Mouse (Mus musculus) intestine, postnatal 0 days (tissue): ENCODE results near the gene 4931422A03Rik. TPM values are rescaled to one million over a fixed set of nuclear protein-coding genes. Genes with fewer than 3 reads are reported as not detected.

Source experiments
- ATAC-seq: fragments of 200-750 bp; cut with Nextera tagmentation; 2 replicates; pipeline ENCODE4 v1.8.0; 2017; ENCODE audit warnings: mild to moderate bottlenecking, moderate TSS enrichment, moderate library complexity
- H3K27ac ChIP-seq: fragments of 300-500 bp; sonication (generic); 2 replicates; pipeline ENCODE4 v1.5.1; 2014; ENCODE audit warnings: mild to moderate bottlenecking, low read depth, low read length, moderate library complexity
- H3K27me3 ChIP-seq: fragments of 300-500 bp; sonication (generic); replicated peaks from 2 replicates; pipeline ENCODE4 v1.6.1; 2014; ENCODE audit warnings: low read length, mixed read lengths; ENCODE audit not compliant: control insufficient read depth, insufficient read depth
- H3K36me3 ChIP-seq: fragments of 300-500 bp; sonication (generic); 2 replicates; pipeline ENCODE4 v1.6.1; 2014; ENCODE audit warnings: mild to moderate bottlenecking, moderate library complexity; ENCODE audit not compliant: control insufficient read depth, insufficient read depth
- H3K4me1 ChIP-seq: fragments of 300-500 bp; sonication (generic); replicated peaks from 2 replicates; pipeline ENCODE4 v1.6.1; 2014; ENCODE audit warnings: antibody characterized with exemption, low read length, mixed read lengths; ENCODE audit not compliant: control insufficient read depth, insufficient read depth
- H3K4me2 ChIP-seq: fragments of 300-500 bp; sonication (generic); replicated peaks from 2 replicates; pipeline ENCODE4 v1.6.1; 2014; ENCODE audit warnings: low read depth, mild to moderate bottlenecking, moderate library complexity
- H3K4me3 ChIP-seq: fragments of 300-500 bp; sonication (generic); 2 replicates; pipeline ENCODE4 v1.5.1; 2014; ENCODE audit warnings: low read depth, low read length
- H3K9ac ChIP-seq: fragments of 300-500 bp; sonication (generic); 2 replicates; pipeline ENCODE4 v1.6.1; 2014; ENCODE audit warnings: mild to moderate bottlenecking, low read depth, low read length
- H3K9me3 ChIP-seq: fragments of 300-500 bp; sonication (generic); 2 replicates; pipeline ENCODE4 v1.6.1; 2016; ENCODE audit warnings: mixed run types; ENCODE audit not compliant: control insufficient read depth
- CTCF ChIP-seq: sonication (generic); IDR thresholded peaks from 2 replicates; pipeline ENCODE4 v1.5.1; 2016; ENCODE audit warnings: low read depth, mild to moderate bottlenecking, control low read depth, antibody characterized with exemption, moderate library complexity
- whole genome bisulfite sequencing: fragments of 180-500 bp; shearing (Covaris S2); extraction: QIAGEN DNeasy Blood & Tissue Kit; methylation state at CpG from one replicate; pipeline ENCODE4 v1.1.7; 2014; 5-methylcytosine and 5-hydroxymethylcytosine counted together
- polyA plus RNA-seq: library from polyadenylated mRNA; unstranded; fragments of >200 nt; fragmentation: Nextera tagmentation; extraction: Ambion mirVana; gene quantifications from 2 replicates; pipeline ENCODE4 v1.2.1, GENCODE M21; 2015

4931422A03Rik gene
- polyA plus RNA-seq, 1 experiment from 2014 or later: 0.83 TPM

DNA sequence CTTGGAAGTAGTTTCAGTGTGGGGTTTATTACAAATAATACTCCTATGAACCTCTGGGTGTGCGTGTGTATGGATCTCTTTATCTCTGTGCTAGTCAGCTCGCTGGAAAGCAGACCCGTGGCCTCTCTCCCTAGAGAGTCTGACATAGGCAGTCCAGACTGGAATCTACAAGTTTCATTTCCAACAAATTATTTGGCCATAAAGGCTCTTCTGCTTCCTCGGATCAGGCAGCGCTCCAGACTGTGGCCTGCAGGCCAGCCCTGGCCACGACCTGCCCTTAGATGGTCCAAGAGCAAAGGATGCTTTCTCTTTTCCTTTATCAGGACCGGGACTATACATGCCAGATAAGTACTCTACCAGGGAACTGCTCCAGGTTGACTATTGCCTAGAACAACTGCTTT lies 96.7 kb downstream of the 4931422A03Rik start:
- WGBS: 60% methylated on average over 7 of the region's 7 CpGs
- no peak for ATAC-seq
- no peak for TF ChIP-seq CTCF
- Histone ChIP-seq H3K27me3 (no peaks in the 10 kb centered on the region), H3K36me3 (no peaks in the 10 kb centered on the region), H3K27ac (no peak overlapping the region), H3K9ac (no peak overlapping the region), H3K4me3 (no peak overlapping the region), H3K4me1 (no peaks in the 10 kb centered on the region), H3K4me2 (no peak overlapping the region), H3K9me3 (no peaks in the 10 kb centered on the region)

DNA sequence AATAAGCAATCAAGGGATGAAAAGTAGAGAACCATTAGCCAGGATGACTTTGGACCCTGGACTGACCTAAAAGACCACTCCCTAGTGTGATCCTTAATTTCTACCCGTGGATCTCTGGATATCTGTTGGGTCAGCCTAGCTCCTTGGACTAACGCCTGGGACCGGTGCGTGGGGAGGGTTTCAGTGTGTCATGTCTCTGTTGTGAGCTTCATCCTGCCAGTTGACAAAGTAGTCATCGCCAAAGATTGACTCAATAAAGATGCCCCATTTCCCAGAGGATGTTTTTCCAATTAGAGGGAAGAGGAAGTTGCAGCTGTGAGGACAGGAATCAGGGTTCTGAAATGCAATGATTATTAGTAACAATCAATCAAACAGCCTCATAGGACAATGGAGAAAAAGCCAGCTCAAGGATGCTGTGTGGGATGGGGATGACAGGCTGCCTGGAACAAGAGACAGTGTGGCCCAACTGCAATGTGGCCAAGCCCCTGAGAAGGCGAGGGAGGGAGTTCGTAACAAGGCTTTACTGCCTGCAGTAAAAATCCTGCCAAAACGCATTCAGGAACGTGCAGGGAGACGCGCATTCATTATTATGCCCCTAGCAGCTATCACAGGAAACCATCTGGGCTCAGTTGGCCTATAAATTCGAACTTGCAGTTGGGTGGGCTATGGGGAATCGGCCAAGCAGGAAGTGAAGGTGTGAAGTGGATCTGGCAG lies 97.7 kb downstream of the 4931422A03Rik start:
- ATAC-seq: no peak
- H3K36me3 ChIP-seq: no peaks in the 10 kb centered on the region
- no peak overlapping the region for H3K9ac ChIP-seq
- H3K9me3 ChIP-seq: no peaks in the 10 kb centered on the region
- 53% methylated on average over 13 of the region's 13 CpGs for WGBS
- H3K27me3 ChIP-seq: no peaks in the 10 kb centered on the region
- H3K4me3 ChIP-seq: no peak overlapping the region
- no peaks in the 10 kb centered on the region for H3K4me1 ChIP-seq
- no peak overlapping the region for H3K4me2 ChIP-seq
- no peak overlapping the region for H3K27ac ChIP-seq
- TF ChIP-seq CTCF: no peak

DNA sequence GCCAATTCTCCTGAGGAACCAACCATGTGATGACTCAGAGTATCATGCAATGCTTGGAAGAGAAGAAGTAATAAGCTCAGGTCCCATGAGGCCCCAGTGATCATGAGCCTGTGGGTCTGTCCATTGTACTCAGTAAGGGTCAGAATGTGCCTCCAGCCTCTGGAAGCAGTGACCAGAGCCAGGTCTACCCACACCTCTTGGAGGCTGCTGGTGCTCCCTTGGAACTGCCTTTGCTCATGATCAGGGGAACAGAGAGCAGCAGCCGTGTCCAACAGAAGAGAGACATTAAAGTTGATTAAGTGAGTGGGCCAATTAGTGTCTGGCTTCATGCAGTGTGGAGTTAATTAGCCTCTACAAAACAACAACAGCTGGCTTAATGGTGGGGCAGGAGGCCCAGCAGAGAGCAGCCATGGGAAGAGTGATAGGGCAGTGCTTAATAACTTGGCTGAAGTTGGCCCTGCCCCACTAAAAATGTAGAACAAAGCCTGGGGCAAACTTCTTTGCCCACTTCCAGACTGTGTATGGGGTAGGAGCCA lies 100.5 kb downstream of the 4931422A03Rik start:
- H3K36me3 ChIP-seq: no peaks in the 10 kb centered on the region
- 82% methylated on average over 1 of the region's 1 CpGs for WGBS
- no peak overlapping the region for H3K27ac ChIP-seq
- no peak overlapping the region for H3K4me3 ChIP-seq
- no peak overlapping the region for H3K4me2 ChIP-seq
- no peak for ATAC-seq
- TF ChIP-seq CTCF: no peak
- no peaks in the 10 kb centered on the region for H3K9me3 ChIP-seq
- H3K4me1 ChIP-seq: no peaks in the 10 kb centered on the region
- H3K9ac ChIP-seq: no peak overlapping the region
- H3K27me3 ChIP-seq: no peaks in the 10 kb centered on the region

DNA sequence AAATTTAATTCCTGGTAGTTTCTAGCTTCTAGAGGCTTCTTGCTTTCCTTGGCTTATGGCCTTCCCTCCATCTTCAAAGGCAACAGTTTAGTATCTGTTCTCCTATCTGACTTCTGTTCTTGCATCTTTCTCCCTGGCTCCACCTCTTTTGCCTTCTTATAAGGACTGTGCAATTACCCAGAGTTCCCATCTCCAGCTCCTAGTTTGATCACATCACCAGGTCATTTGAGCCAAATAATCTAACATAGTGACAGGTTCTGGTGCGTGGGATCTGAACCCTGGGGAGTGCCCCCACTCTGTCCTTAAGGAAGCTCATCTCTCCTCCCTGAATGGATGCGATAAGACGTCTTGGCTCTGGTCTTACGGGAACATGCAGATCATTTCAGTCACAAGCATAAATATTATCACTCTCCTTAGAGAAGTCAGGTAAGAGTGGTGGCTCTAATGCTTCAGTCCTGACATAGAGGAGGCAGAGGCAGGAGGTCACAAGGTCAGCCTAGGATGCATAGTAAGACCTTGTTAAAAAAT lies 101.5 kb downstream of the 4931422A03Rik start:
- Histone ChIP-seq H3K4me2 (no peak overlapping the region), H3K4me3 (no peak overlapping the region), H3K9me3 (no peaks in the 10 kb centered on the region), H3K9ac (no peak overlapping the region), H3K36me3 (no peaks in the 10 kb centered on the region), H3K27ac (no peak overlapping the region), H3K27me3 (no peaks in the 10 kb centered on the region), H3K4me1 (no peaks in the 10 kb centered on the region)
- ATAC-seq: no peak
- no peak for TF ChIP-seq CTCF
- 85% methylated on average over 4 of the region's 4 CpGs for WGBS

DNA sequence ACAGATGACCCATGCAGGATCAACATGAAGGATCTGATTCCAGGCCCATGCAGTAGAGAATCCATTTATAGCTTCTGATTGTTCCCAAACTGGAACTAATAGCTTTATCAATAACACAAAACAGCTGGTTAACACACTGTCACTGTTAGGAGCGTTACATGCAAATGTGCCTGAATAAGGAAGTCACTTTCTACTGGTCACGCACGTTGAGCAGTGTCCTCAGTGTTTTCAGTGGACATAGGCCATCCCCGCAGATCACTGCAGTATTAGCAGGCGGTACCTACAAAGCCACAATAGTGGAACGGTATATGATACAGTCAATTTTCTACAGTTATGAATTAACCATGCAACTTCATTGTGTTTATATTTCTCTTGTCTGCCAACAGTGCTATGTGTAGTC lies 108.7 kb downstream of the 4931422A03Rik start:
- 88% methylated on average over 6 of the region's 6 CpGs for WGBS
- Histone ChIP-seq H3K9me3 (no peaks in the 10 kb centered on the region), H3K4me2 (no peak overlapping the region), H3K4me3 (no peak overlapping the region), H3K36me3 (no peaks in the 10 kb centered on the region), H3K4me1 (no peaks in the 10 kb centered on the region), H3K9ac (no peak overlapping the region), H3K27ac (no peak overlapping the region), H3K27me3 (no peaks in the 10 kb centered on the region)
- ATAC-seq: no peak
- no peak for TF ChIP-seq CTCF

DNA sequence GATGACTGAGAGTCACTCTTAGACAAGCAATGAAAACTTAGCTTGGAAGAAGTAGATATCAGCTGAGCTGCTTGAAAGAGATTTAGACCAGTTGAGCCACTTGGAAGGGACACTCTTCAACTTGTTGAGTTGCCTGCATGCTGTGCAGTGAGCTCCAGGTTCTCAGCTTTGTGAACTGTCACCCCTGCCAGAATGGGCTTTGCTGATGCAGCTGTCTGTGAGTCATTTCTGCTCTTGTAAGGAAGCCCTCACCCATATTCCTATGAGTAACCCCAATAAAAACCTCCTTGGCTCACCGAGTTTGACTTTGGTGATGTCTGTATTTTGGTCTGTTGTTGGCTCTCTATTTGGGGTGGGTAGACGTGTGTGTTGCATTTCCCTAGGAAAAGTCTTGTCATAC lies 109.8 kb downstream of the 4931422A03Rik start:
- 88% methylated on average over 2 of the region's 2 CpGs for WGBS
- H3K36me3 ChIP-seq: no peaks in the 10 kb centered on the region
- H3K4me1 ChIP-seq: no peaks in the 10 kb centered on the region
- no peak for TF ChIP-seq CTCF
- no peak overlapping the region for H3K27ac ChIP-seq
- no peaks in the 10 kb centered on the region for H3K9me3 ChIP-seq
- H3K27me3 ChIP-seq: no peaks in the 10 kb centered on the region
- H3K4me2 ChIP-seq: no peak overlapping the region
- no peak overlapping the region for H3K9ac ChIP-seq
- ATAC-seq: no peak
- no peak overlapping the region for H3K4me3 ChIP-seq
